Mouse (Mus musculus) left cerebral cortex, adult 9 months (tissue): ENCODE data around the gene Efcab2.

ENCODE experiments used
- DNase-seq, 2 experiments: peaks; one replicate each; pipeline ENCODE4 v3.0.0; 2022; ENCODE audit warnings: low spot score in 2 of 2

Efcab2 gene

GRCm38 (mm10) chr1:178483854-178484253, 78.0 kb downstream of the Efcab2 start:
- no peak for DNase-seq

- no peak for DNase-seq
These were observed 79.4 kb downstream of the Efcab2 start for GRCm38 (mm10) chr1:178485138-178485867.

GRCm38 (mm10) chr1:178485868-178486220, 80.0 kb downstream of the Efcab2 start:
- DNase-seq, result no peak

- DNase-seq, result peak; percentile 47 to 55
These were observed 80.9 kb downstream of the Efcab2 start for GRCm38 (mm10) chr1:178486828-178487227.

- no peak for DNase-seq
These were observed 83.2 kb downstream of the Efcab2 start for GRCm38 (mm10) chr1:178489127-178489526.

GRCm38 (mm10) chr1:178491733-178492132, 85.8 kb downstream of the Efcab2 start:
- no peak for DNase-seq

GRCm38 (mm10) chr1:178492493-178492892, 86.6 kb downstream of the Efcab2 start:
- no peak for DNase-seq

GRCm38 (mm10) chr1:178496186-178496585, 90.3 kb downstream of the Efcab2 start:
- no peak for DNase-seq

- no peak for DNase-seq
These were observed 91.0 kb downstream of the Efcab2 start for GRCm38 (mm10) chr1:178496841-178497240.

- no peak for DNase-seq
These were observed 101.1 kb downstream of the Efcab2 start for GRCm38 (mm10) chr1:178506938-178507337.

GRCm38 (mm10) chr1:178512323-178513031, 106.6 kb downstream of the Efcab2 start:
- DNase-seq, result no peak

- no peak for DNase-seq
These were observed 108.1 kb downstream of the Efcab2 start for GRCm38 (mm10) chr1:178513954-178514353.

- no peak for DNase-seq
These were observed 110.0 kb downstream of the Efcab2 start for GRCm38 (mm10) chr1:178515839-178516238.

- no peak for DNase-seq
These were observed 116.5 kb downstream of the Efcab2 start for GRCm38 (mm10) chr1:178522389-178522788.

- no peak for DNase-seq
These were observed 117.3 kb downstream of the Efcab2 start for GRCm38 (mm10) chr1:178523152-178523551.

GRCm38 (mm10) chr1:178527185-178527546, 121.3 kb downstream of the Efcab2 start:
- DNase-seq, result peak in 1 of 2 experiments; percentile 82

GRCm38 (mm10) chr1:178527547-178528361, 121.9 kb downstream of the Efcab2 start:
- DNase-seq, result peak in 1 of 2 experiments; percentile 31

- DNase-seq, result peak in 1 of 2 experiments; percentile 48
These were observed 122.8 kb downstream of the Efcab2 start, which contains the start of gene Kif26b for GRCm38 (mm10) chr1:178528431-178529351. TSS of gene Kif26b (plus strand) at chr1:178529125.

- peak in 1 of 2 experiments; percentile 17 for DNase-seq
These were observed 123.8 kb downstream of the Efcab2 start for GRCm38 (mm10) chr1:178529512-178530300.
